Mouse (Mus musculus): ENCODE measurements around the gene Atf6b. TPM values are rescaled to one million over a fixed set of nuclear protein-coding genes. Genes with fewer than 3 reads are reported as not detected.

The Atf6b gene
- polyA plus RNA-seq, 1 experiment from 2014 or later, result 12.9 TPM

DNA sequence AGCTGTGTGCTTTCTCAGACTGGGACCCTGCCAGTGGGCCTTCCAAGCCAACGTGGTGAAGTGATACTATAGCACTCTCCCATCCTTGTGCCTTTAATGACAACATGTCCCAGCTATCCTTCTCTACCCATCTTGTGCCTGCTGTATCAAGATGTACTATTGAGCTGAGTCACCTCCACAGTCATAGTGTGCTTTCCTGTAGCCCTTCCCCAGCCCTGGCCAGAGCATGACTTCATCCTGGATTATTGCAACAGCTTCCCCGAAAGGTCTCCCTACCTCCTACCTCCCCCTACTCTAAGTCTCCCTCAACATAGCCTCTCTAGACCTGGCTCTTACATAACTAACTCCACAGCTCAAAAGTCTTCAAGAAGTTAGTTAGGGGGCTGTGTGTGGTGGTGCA, 11.3 kb upstream of the Atf6b start:
- no peaks in the 10 kb centered on the region for H3K36me3 ChIP-seq (replicated peaks; ENCODE audit: insufficient read depth, low read length)
- no peaks in the 10 kb centered on the region; the same call in 1 of the 2 replicates for H3K9me3 ChIP-seq (ENCODE audit: low read length)
- H3K4me3 ChIP-seq (ENCODE audit: low read depth, low read length), result no peak overlapping the region
- WGBS (ENCODE audit: insufficient replicate concordance), result 49% methylated on average over 2 of the region's 2 CpGs
- peaks cover 16% of the 10 kb centered on the region for H3K4me1 ChIP-seq (ENCODE audit: insufficient read depth)
- TF ChIP-seq EP300 (IDR thresholded peaks at IDR 0.05; ENCODE audit: low read depth), result no peak
- TF ChIP-seq CTCF (IDR thresholded peaks at IDR 0.05; ENCODE audit: low read depth), result no peak
- H3K27ac ChIP-seq (ENCODE audit: low read depth), result no peak overlapping the region
- no peak for DNase-seq
- no peak overlapping the region for H3K4me2 ChIP-seq (ENCODE audit: low read depth, low read length)
- H3K27me3 ChIP-seq (ENCODE audit: insufficient read depth, low read length), result peaks cover 18% of the 10 kb centered on the region
- H3K9ac ChIP-seq (replicated peaks), result no peak overlapping the region
- ATAC-seq, result no peak; the same call in 1 of the 2 replicates

DNA sequence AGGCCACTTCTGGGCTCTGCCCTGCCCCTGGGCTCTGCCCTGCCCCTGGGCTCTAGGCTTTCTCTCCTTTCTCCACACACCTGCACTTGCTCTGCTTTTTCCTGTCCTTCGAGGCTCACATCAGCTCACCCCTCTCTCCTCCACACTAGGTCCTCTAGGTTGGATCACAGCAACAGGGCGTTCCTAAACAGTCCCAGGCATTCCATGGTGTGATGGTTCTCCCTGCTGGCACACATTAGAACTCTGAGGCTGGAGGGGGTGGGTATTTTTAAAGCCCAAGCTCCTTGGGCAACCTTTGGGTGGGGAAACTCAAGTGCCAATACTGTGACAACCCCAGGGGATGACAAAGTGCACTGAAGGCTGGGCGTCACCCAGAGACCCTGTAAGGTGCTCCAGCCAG, 9.5 kb upstream of the Atf6b start:
- H3K4me2 ChIP-seq (ENCODE audit: low read depth, low read length), result peak overlapping the region; percentile 22; the same call in 1 of the 2 replicates
- WGBS (ENCODE audit: insufficient replicate concordance), result 63% methylated on average over 3 of the region's 3 CpGs
- no peak overlapping the region for H3K4me3 ChIP-seq (ENCODE audit: low read depth, low read length)
- DNase-seq, result no peak
- H3K9me3 ChIP-seq (ENCODE audit: low read length), result no peaks in the 10 kb centered on the region; the same call in 1 of the 2 replicates
- no peak for TF ChIP-seq CTCF (IDR thresholded peaks at IDR 0.05; ENCODE audit: low read depth)
- no peak for TF ChIP-seq EP300 (IDR thresholded peaks at IDR 0.05; ENCODE audit: low read depth)
- H3K9ac ChIP-seq (replicated peaks), result no peak overlapping the region
- peaks cover 5% of the 10 kb centered on the region for H3K4me1 ChIP-seq (ENCODE audit: insufficient read depth)
- H3K27ac ChIP-seq (ENCODE audit: low read depth), result 0 out of 2 replicates have a peak overlapping the region, but pooled peaks have one; percentile 11
- no peaks in the 10 kb centered on the region for H3K36me3 ChIP-seq (replicated peaks; ENCODE audit: insufficient read depth, low read length)
- H3K27me3 ChIP-seq (ENCODE audit: insufficient read depth, low read length), result peaks cover under 1% of the 10 kb centered on the region; the same call in 1 of the 2 replicates
- no peak for ATAC-seq

DNA sequence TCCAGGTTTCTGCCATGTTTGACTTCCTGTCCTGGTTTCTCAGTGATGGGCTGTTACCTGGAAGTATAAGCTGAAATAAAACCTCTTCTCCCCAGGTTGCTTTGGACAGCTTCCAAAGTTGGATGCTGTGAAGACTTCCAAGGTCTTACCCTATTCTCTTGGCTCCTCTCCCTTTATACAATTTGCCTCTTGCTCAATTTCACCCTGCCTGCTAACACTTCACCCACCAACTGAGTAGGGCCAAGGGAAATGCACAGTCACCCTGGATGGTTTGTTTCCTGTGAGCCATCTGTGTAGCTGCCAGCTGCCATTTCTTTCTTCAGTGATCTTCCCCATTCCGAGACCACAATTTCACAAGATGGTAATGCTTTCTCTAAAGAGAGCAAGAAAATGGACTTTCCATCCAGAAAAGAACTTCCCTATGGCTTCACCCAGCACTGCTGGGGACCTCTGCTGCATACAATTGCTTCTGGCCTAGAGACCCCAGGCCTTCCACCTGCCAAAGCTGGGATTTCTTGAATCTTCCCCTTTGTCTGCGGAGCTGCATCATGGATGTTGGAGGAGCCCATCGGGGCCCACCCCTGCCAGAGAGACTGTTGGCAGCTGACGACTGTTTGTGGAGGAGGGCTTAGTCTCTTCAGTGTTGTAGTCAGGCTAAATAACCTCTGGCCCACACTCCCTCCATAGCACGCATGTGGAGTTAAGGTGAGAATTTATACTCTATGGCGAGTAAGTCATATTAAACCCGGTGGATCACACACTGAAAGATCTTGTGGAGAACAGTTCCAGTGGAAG, 7.3 kb upstream of the Atf6b start:
- DNase-seq (no peak), ATAC-seq (0 out of 2 replicates have a peak, but pooled peaks have one; percentile 27)
- H3K27me3 ChIP-seq (ENCODE audit: insufficient read depth, low read length), result no peaks in the 10 kb centered on the region
- H3K4me2 ChIP-seq (ENCODE audit: low read depth, low read length), result no peak overlapping the region
- no peaks in the 10 kb centered on the region for H3K36me3 ChIP-seq (replicated peaks; ENCODE audit: insufficient read depth, low read length)
- peak overlapping the region; percentile 74 for H3K27ac ChIP-seq (ENCODE audit: low read depth)
- 67% methylated on average over 7 of the region's 7 CpGs for WGBS (ENCODE audit: insufficient replicate concordance)
- TF ChIP-seq CTCF (IDR thresholded peaks at IDR 0.05; ENCODE audit: low read depth) (no peak), EP300 (IDR thresholded peaks at IDR 0.05; ENCODE audit: low read depth) (no peak)
- no peak overlapping the region for H3K4me3 ChIP-seq (ENCODE audit: low read depth, low read length)
- peaks cover 13% of the 10 kb centered on the region for H3K4me1 ChIP-seq (ENCODE audit: insufficient read depth)
- H3K9me3 ChIP-seq (ENCODE audit: low read length), result no peaks in the 10 kb centered on the region
- no peak overlapping the region for H3K9ac ChIP-seq (replicated peaks)

GRCm38 (mm10) chr17:34640778-34641601, 6.0 kb upstream of the Atf6b start:
- H3K27ac ChIP-seq (ENCODE audit: low read depth), result peak overlapping the region; percentile 29; the same call in 1 of the 2 replicates
- H3K9me3 ChIP-seq (ENCODE audit: low read length), result no peaks in the 10 kb centered on the region
- no peaks in the 10 kb centered on the region for H3K36me3 ChIP-seq (replicated peaks; ENCODE audit: insufficient read depth, low read length)
- TF ChIP-seq CTCF (IDR thresholded peaks at IDR 0.05; ENCODE audit: low read depth) (peak; percentile 28), EP300 (IDR thresholded peaks at IDR 0.05; ENCODE audit: low read depth) (no peak)
- no peak overlapping the region for H3K4me3 ChIP-seq (ENCODE audit: low read depth, low read length)
- DNase-seq (peak; percentile 14), ATAC-seq (no peak)
- no peak overlapping the region for H3K4me2 ChIP-seq (ENCODE audit: low read depth, low read length)
- no peak overlapping the region for H3K9ac ChIP-seq (replicated peaks)
- peaks cover 24% of the 10 kb centered on the region for H3K4me1 ChIP-seq (ENCODE audit: insufficient read depth)
- H3K27me3 ChIP-seq (ENCODE audit: insufficient read depth, low read length), result no peaks in the 10 kb centered on the region
- WGBS (ENCODE audit: insufficient replicate concordance), result 39% methylated on average over 11 of the region's 11 CpGs

DNA sequence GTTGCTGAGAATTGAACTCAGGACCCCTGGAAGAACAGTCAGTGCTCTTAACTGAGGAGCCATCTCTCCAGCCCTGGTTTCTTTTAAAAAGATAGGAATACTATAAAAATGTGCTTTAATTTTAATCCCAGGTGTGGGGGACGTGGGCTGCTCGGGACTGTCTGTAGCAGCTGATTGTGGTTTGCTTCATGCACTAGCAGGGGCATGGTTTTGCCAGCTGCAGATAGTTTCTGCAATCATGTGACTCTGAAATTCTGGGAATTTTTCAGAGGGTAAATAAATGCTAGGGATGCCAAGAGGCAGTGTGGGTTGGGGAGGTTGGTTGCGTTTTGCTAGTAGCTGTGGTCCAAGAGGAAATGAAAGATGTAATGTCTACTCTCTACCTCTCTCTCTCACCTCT, 5.0 kb upstream of the Atf6b start:
- Histone ChIP-seq H3K9ac (replicated peaks) (no peak overlapping the region), H3K4me1 (ENCODE audit: insufficient read depth) (peaks cover 32% of the 10 kb centered on the region), H3K4me3 (ENCODE audit: low read depth, low read length) (no peak overlapping the region), H3K9me3 (ENCODE audit: low read length) (no peaks in the 10 kb centered on the region), H3K4me2 (ENCODE audit: low read depth, low read length) (no peak overlapping the region), H3K36me3 (replicated peaks; ENCODE audit: insufficient read depth, low read length) (no peaks in the 10 kb centered on the region), H3K27ac (ENCODE audit: low read depth) (no peak overlapping the region), H3K27me3 (ENCODE audit: insufficient read depth, low read length) (no peaks in the 10 kb centered on the region)
- no peak for ATAC-seq
- no peak for TF ChIP-seq CTCF (IDR thresholded peaks at IDR 0.05; ENCODE audit: low read depth)
- no peak for TF ChIP-seq EP300 (IDR thresholded peaks at IDR 0.05; ENCODE audit: low read depth)
- WGBS (ENCODE audit: insufficient replicate concordance), result 61% methylated on average over 3 of the region's 3 CpGs
- DNase-seq, result no peak

DNA sequence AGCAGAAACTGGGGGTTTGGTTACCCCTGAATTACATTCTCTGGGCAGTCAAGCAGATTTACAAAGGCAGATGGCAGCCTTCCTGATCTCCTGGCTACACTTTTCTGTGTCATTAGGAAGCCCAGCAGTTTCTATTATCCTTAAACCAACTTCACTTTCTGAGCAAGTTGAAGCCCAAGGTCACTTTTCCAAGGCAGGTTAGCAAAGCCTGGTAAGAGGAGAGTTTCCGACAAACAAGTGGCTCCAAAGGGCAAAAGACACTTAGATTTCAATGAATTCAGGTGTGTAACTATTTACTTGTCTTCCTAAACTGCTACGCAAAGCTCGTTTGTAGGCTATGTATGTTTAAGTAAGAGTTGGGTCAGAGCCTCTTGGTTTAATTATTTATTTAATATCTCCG, 3.6 kb upstream of the Atf6b start:
- Histone ChIP-seq H3K4me2 (ENCODE audit: low read depth, low read length) (no peak overlapping the region), H3K27me3 (ENCODE audit: insufficient read depth, low read length) (no peaks in the 10 kb centered on the region), H3K4me3 (ENCODE audit: low read depth, low read length) (no peak overlapping the region), H3K36me3 (replicated peaks; ENCODE audit: insufficient read depth, low read length) (no peaks in the 10 kb centered on the region), H3K9ac (replicated peaks) (no peak overlapping the region), H3K4me1 (ENCODE audit: insufficient read depth) (peaks cover 42% of the 10 kb centered on the region), H3K9me3 (ENCODE audit: low read length) (no peaks in the 10 kb centered on the region), H3K27ac (ENCODE audit: low read depth) (no peak overlapping the region)
- no peak for TF ChIP-seq CTCF (IDR thresholded peaks at IDR 0.05; ENCODE audit: low read depth)
- no peak for TF ChIP-seq EP300 (IDR thresholded peaks at IDR 0.05; ENCODE audit: low read depth)
- DNase-seq (no peak), ATAC-seq (no peak)
- WGBS (ENCODE audit: insufficient replicate concordance), result 69% methylated on average over 4 of the region's 4 CpGs

All from liver, postnatal 0 days (tissue).